Mouse (Mus musculus): Measurements from ENCODE around the gene Gata3.

- TF ChIP-seq EP300 (IDR thresholded peaks at IDR 0.05; ENCODE audit: low read depth), result no peak
- peak; percentile 65 for TF ChIP-seq CTCF (IDR thresholded peaks at IDR 0.05; ENCODE audit: low read depth)
These were observed 752 bp downstream of the Gata3 start, which contains the start of gene 9230102O04Rik for GRCm38 (mm10) chr2:9888913-9889650.
